Mouse (Mus musculus) neural tube, postnatal 0 days (tissue): ENCODE data around the gene Lyrm2. TPM values are rescaled to one million over a fixed set of nuclear protein-coding genes. Genes with fewer than 3 reads are reported as not detected.

Experiments
- polyA plus RNA-seq: library from polyadenylated mRNA; unstranded; fragments of >200 nt; fragmentation: Nextera tagmentation; extraction: Ambion mirVana; gene quantifications from 2 replicates; pipeline ENCODE4 v1.2.1, GENCODE M21; 2015

Lyrm2 gene
- polyA plus RNA-seq, result 106 and 114 TPM in 2 replicates

GRCm38 (mm10) chr4:32799966-32800576 is at the start of gene Lyrm2:
TSS of gene Lyrm2 (plus strand) at chr4:32800253.

Other genes with a start within 250 kb of the Lyrm2 start
- gene Gja10, start 197.5 kb upstream of the Lyrm2 start, polyA plus RNA-seq, result 0.11 TPM in 1 of 2 replicates, not detected in the other
- 30.0 and 32.8 TPM in 2 replicates for gene Casp8ap2, start 184.8 kb upstream of the Lyrm2 start, polyA plus RNA-seq
- gene Mdn1, start 143.1 kb upstream of the Lyrm2 start, polyA plus RNA-seq, result 10.0 and 11.5 TPM in 2 replicates
- 15.3 and 17.4 TPM in 2 replicates for gene Ankrd6, start 150.6 kb downstream of the Lyrm2 start, polyA plus RNA-seq
- gene Rragd, start 182.8 kb downstream of the Lyrm2 start, polyA plus RNA-seq, result 39.3 and 45.8 TPM in 2 replicates
- 75.6 and 75.7 TPM in 2 replicates for gene Ube2j1, start 231.2 kb downstream of the Lyrm2 start, polyA plus RNA-seq